Mouse (Mus musculus): Measurements from ENCODE around the gene Pnmt. TPM values are rescaled to one million over a fixed set of nuclear protein-coding genes. Genes with fewer than 3 reads are reported as not detected.

Pnmt gene
- total and polyA plus RNA-seq, 3 experiments, result not detected

GRCm38 (mm10) chr11:98379379-98379778 is 6.9 kb upstream of the Pnmt start:
- no peaks in the 10 kb centered on the region for H3K79me2 ChIP-seq (ENCODE audit: control insufficient read depth, insufficient read depth, low read length, poor library complexity)
- no peak for DNase-seq (ENCODE audit: low read depth, low spot score)
- no peak overlapping the region for H3K4me3 ChIP-seq (ENCODE audit: control insufficient read depth in 1 of 2, insufficient read depth in 1 of 2, low read depth in 2 of 2, low read length in 2 of 2)
- H3K4me1 ChIP-seq (ENCODE audit: control insufficient read depth in 1 of 2, insufficient read depth in 2 of 2, low read length in 2 of 2), result no peaks in the 10 kb centered on the region
- no peak overlapping the region for H3K9ac ChIP-seq (ENCODE audit: control insufficient read depth, low read depth, low read length, poor library complexity, severe bottlenecking)
- H3K27ac ChIP-seq (ENCODE audit: control insufficient read depth, low read depth, low read length), result no peak overlapping the region
- no peak for TF ChIP-seq TAL1 (IDR thresholded peaks at IDR 0.05; ENCODE audit: low read length)
- H3K27me3 ChIP-seq (ENCODE audit: control insufficient read depth in 1 of 2, insufficient read depth in 2 of 2, low read length in 2 of 2), result no peaks in the 10 kb centered on the region
- H3K9me3 ChIP-seq (replicated peaks; ENCODE audit: insufficient read depth, low read length), result no peaks in the 10 kb centered on the region
- peaks cover 0 to 4% of the 10 kb centered on the region in 2 experiments; a peak in 2 of 4 replicates for H3K36me3 ChIP-seq (ENCODE audit: control insufficient read depth in 1 of 2, insufficient read depth in 2 of 2, low read length in 2 of 2)

- no peak for DNase-seq (ENCODE audit: low read depth, low spot score)
- no peak overlapping the region for H3K27ac ChIP-seq (ENCODE audit: control insufficient read depth, low read depth, low read length)
- no peaks in the 10 kb centered on the region for H3K27me3 ChIP-seq (ENCODE audit: control insufficient read depth in 1 of 2, insufficient read depth in 2 of 2, low read length in 2 of 2)
- H3K9me3 ChIP-seq (replicated peaks; ENCODE audit: insufficient read depth, low read length), result no peaks in the 10 kb centered on the region
- H3K9ac ChIP-seq (ENCODE audit: control insufficient read depth, low read depth, low read length, poor library complexity, severe bottlenecking), result no peak overlapping the region
- no peak for TF ChIP-seq CHD2 (IDR thresholded peaks at IDR 0.05; ENCODE audit: low read length)
- TF ChIP-seq GATA1 (IDR thresholded peaks at IDR 0.05; ENCODE audit: low read depth, low read length), result no peak
- TF ChIP-seq MAFK (IDR thresholded peaks at IDR 0.05; ENCODE audit: borderline replicate concordance, low read depth, low read length), result no peak
- TF ChIP-seq E2F4 (IDR thresholded peaks at IDR 0.05; ENCODE audit: borderline replicate concordance, low read depth, low read length), result no peak
- TF ChIP-seq HCFC1 (IDR thresholded peaks at IDR 0.05; ENCODE audit: low read depth, low read length), result no peak
- peaks cover 0 to 4% of the 10 kb centered on the region in 2 experiments; a peak in 2 of 4 replicates for H3K36me3 ChIP-seq (ENCODE audit: control insufficient read depth in 1 of 2, insufficient read depth in 2 of 2, low read length in 2 of 2)
- H3K4me3 ChIP-seq (ENCODE audit: control insufficient read depth in 1 of 2, insufficient read depth in 1 of 2, low read depth in 2 of 2, low read length in 2 of 2), result no peak overlapping the region
- H3K4me1 ChIP-seq (ENCODE audit: control insufficient read depth in 1 of 2, insufficient read depth in 2 of 2, low read length in 2 of 2), result no peaks in the 10 kb centered on the region
- H3K79me2 ChIP-seq (ENCODE audit: control insufficient read depth, insufficient read depth, low read length, poor library complexity), result no peaks in the 10 kb centered on the region
These were observed 6.1 kb upstream of the Pnmt start for GRCm38 (mm10) chr11:98380106-98380505.

- H3K79me2 ChIP-seq (ENCODE audit: control insufficient read depth, insufficient read depth, low read length, poor library complexity), result no peaks in the 10 kb centered on the region
- no peaks in the 10 kb centered on the region for H3K27me3 ChIP-seq (ENCODE audit: control insufficient read depth in 1 of 2, insufficient read depth in 2 of 2, low read length in 2 of 2)
- H3K4me3 ChIP-seq (ENCODE audit: control insufficient read depth in 1 of 2, insufficient read depth in 1 of 2, low read depth in 2 of 2, low read length in 2 of 2), result no peak overlapping the region
- no peak for DNase-seq (ENCODE audit: low read depth, low spot score)
- no peak for TF ChIP-seq EP300 (IDR thresholded peaks at IDR 0.05; ENCODE audit: low read depth in 1 of 2, low read length in 2 of 2)
- no peak for TF ChIP-seq USF1 (IDR thresholded peaks at IDR 0.05; ENCODE audit: low read depth, low read length)
- TF ChIP-seq MAZ (IDR thresholded peaks at IDR 0.05; ENCODE audit: low read depth, low read length), result no peak
- TF ChIP-seq SIN3A (IDR thresholded peaks at IDR 0.05; ENCODE audit: low read length), result no peak
- no peak for TF ChIP-seq JUND (IDR thresholded peaks at IDR 0.05; ENCODE audit: low read depth, low read length)
- no peak for TF ChIP-seq NELFE (IDR thresholded peaks at IDR 0.05; ENCODE audit: low read depth, low read length)
- TF ChIP-seq ETS1 (IDR thresholded peaks at IDR 0.05; ENCODE audit: low read depth, low read length), result no peak
- H3K36me3 ChIP-seq (ENCODE audit: control insufficient read depth in 1 of 2, insufficient read depth in 2 of 2, low read length in 2 of 2), result peaks cover 0 to 1% of the 10 kb centered on the region in 2 experiments; a peak in 1 of 4 replicates
- no peak overlapping the region for H3K27ac ChIP-seq (ENCODE audit: control insufficient read depth, low read depth, low read length)
- H3K4me1 ChIP-seq (ENCODE audit: control insufficient read depth in 1 of 2, insufficient read depth in 2 of 2, low read length in 2 of 2), result no peaks in the 10 kb centered on the region
- no peak overlapping the region for H3K9ac ChIP-seq (ENCODE audit: control insufficient read depth, low read depth, low read length, poor library complexity, severe bottlenecking)
- H3K9me3 ChIP-seq (replicated peaks; ENCODE audit: insufficient read depth, low read length), result no peaks in the 10 kb centered on the region
These were observed 4.6 kb upstream of the Pnmt start for GRCm38 (mm10) chr11:98381651-98382050.

Measured in MEL (cell line).